In genomic region chr3:103574566-103575155, GRCm38 (mm10) we compare ENCODE assay signal across 9 mouse cellular contexts. TPM values are rescaled to one million over a fixed set of nuclear protein-coding genes. Genes with fewer than 3 reads are reported as not detected.
DNase-seq lines count a peak whose midpoint lies in the region; ATAC-seq and TF ChIP-seq lines count a peak whose summit lies in the region.
"Had no signal": no experiment of that assay in that cellular context is flagged by ENCODE, and none has a peak within 500 bp of the region (broad histone marks: within the 10 kb centered on the region; RNA-seq: fewer than 3 reads in every experiment).

No protein-coding gene starts in this region.

- no peak for ATAC-seq in lung, embryonic 14.5 days (ENCODE audit: insufficient read depth)
- no peak for ATAC-seq in intestine, embryonic 15.5 days

- DNase-seq in cerebellum, adult 11-12 months, result peak; percentile 33
- no peak for DNase-seq in cerebellum, postnatal 4 days (ENCODE audit: low spot score in 2 of 2)
- DNase-seq in lung, embryonic 14.5 days, result no peak
- DNase-seq in lung, postnatal 14 days, result no peak
- DNase-seq in retina, embryonic 14.5 days (ENCODE audit: low spot score), result peak; percentile 24
- DNase-seq in frontal cortex, postnatal 14 days (ENCODE audit: low spot score in 2 of 2), result no peak
- DNase-seq in kidney, postnatal 25 days, result no peak

- TF ChIP-seq CTCF in lung, embryonic 14.5 days (IDR thresholded peaks at IDR 0.05; ENCODE audit: low read depth), result no peak

- no peak overlapping the region for H3K27ac ChIP-seq in lung, embryonic 14.5 days (ENCODE audit: low read depth)
- H3K27ac ChIP-seq in intestine, embryonic 15.5 days, result no peak overlapping the region

- 12% methylated on average over 22 of the region's 22 CpGs for WGBS in lung, embryonic 14.5 days
- WGBS in intestine, embryonic 15.5 days, result 15% methylated on average over 22 of the region's 22 CpGs

- H3K4me2 ChIP-seq in lung, embryonic 14.5 days, result peak overlapping the region; percentile 88
- H3K4me2 ChIP-seq in intestine, embryonic 15.5 days (replicated peaks), result peak overlapping the region; percentile 95

- no peaks in the 10 kb centered on the region for H3K9me3 ChIP-seq in lung, embryonic 14.5 days (ENCODE audit: low read depth, low read length)
- H3K9me3 ChIP-seq in intestine, embryonic 15.5 days, result no peaks in the 10 kb centered on the region

- peaks cover 67% of the 10 kb centered on the region for H3K27me3 ChIP-seq in lung, embryonic 14.5 days (ENCODE audit: insufficient read depth, low read length)
- peaks cover 64% of the 10 kb centered on the region for H3K27me3 ChIP-seq in intestine, embryonic 15.5 days (replicated peaks)

- H3K4me3 ChIP-seq in lung, embryonic 14.5 days (ENCODE audit: low read depth, low read length), result peak overlapping the region; percentile 47
- peak overlapping the region; percentile 49; the same call in 1 of the 2 replicates for H3K4me3 ChIP-seq in intestine, embryonic 15.5 days (replicated peaks)
- H3K4me3 ChIP-seq: myocyte had no signal

- no peaks in the 10 kb centered on the region for H3K36me3 ChIP-seq in lung, embryonic 14.5 days (ENCODE audit: insufficient read depth)
- H3K36me3 ChIP-seq in intestine, embryonic 15.5 days, result no peaks in the 10 kb centered on the region

- H3K9ac ChIP-seq in lung, embryonic 14.5 days, result no peak overlapping the region
- no peak overlapping the region for H3K9ac ChIP-seq in intestine, embryonic 15.5 days

- no peaks in the 10 kb centered on the region for H3K4me1 ChIP-seq in lung, embryonic 14.5 days (ENCODE audit: insufficient read depth)
- peaks cover 18% of the 10 kb centered on the region for H3K4me1 ChIP-seq in intestine, embryonic 15.5 days (replicated peaks)

RNA-seq across cellular contexts. Expression of gene Syt6, which starts 0.4 kb away (rescaled TPM):
- 0.47 and 0.73 TPM in 2 replicates for polyA plus RNA-seq in lung, embryonic 14.5 days (2014; fragmentation: Nextera tagmentation; extraction: Ambion mirVana)
- 1.1 and 1.5 TPM in 2 replicates for polyA plus RNA-seq in intestine, embryonic 15.5 days (2015; fragmentation: Nextera tagmentation; extraction: Ambion mirVana)

Comparison
In these comparisons a context has a peak if more than half of its experiments do, and no peak if none do; other contexts are left out.
1. DNase-seq: peak in cerebellum, adult 11-12 months (single experiment) and retina, embryonic 14.5 days (single experiment); none in cerebellum, postnatal 4 days (0 of 2), lung, embryonic 14.5 days (single experiment), lung, postnatal 14 days (single experiment), frontal cortex, postnatal 14 days (0 of 2) and kidney, postnatal 25 days (0 of 2).